Mouse (Mus musculus) ovary, adult 10 weeks (tissue): ENCODE data around the gene Tle4. TPM values are rescaled to one million over a fixed set of nuclear protein-coding genes. Genes with fewer than 3 reads are reported as not detected.

Source experiments
- polyA plus RNA-seq: library from polyadenylated mRNA; stranded (reverse); fragments of 350-450 nt; fragmentation: Illumina TruSeq; extraction: RNeasy Lipid Tissue Mini Kit (QIAGEN cat#74804); gene quantifications from one replicate; pipeline ENCODE4 v1.2.3, GENCODE M21; 2014

Tle4 gene
- polyA plus RNA-seq = 20.0 TPM

GRCm38 (mm10) chr19:14597917-14598689 lies at the start of gene Tle4:
Gene Tle4 (minus strand): TSS chr19:14598051.

